Mouse (Mus musculus) central nervous system, embryonic 11.5 days (tissue): ENCODE data around the gene Gpsm3. TPM values are rescaled to one million over a fixed set of nuclear protein-coding genes. Genes with fewer than 3 reads are reported as not detected.

Source experiments
- polyA plus RNA-seq: library from polyadenylated mRNA; depleted of rRNA; stranded (reverse); fragments of >200 nt; gene quantifications from 2 replicates; pipeline ENCODE4 v1.2.3, GENCODE M21; 2012; rRNA removed

Gene Gpsm3
- 3.7 and 6.2 TPM in 2 replicates for polyA plus RNA-seq

GRCm38 (mm10) chr17:34589681-34590101 is at the start of gene Gpsm3:
Gpsm3 (plus strand) TSS chr17:34589806.

GRCm38 (mm10) chr17:34564003-34564421 is 25.6 kb upstream of the Gpsm3 start, which contains the start of gene Notch4:
Notch4 (plus strand) TSS chr17:34564268.

GRCm38 (mm10) chr17:34591029-34591993 is 1.7 kb downstream of the Gpsm3 start, which contains the start of gene Pbx2:
Pbx2 (plus strand) TSS chr17:34591266.

GRCm38 (mm10) chr17:34597566-34598095 is 8.0 kb downstream of the Gpsm3 start, which contains the start of gene Ager:
Ager (plus strand) TSS chr17:34597862.

GRCm38 (mm10) chr17:34603375-34604060 is 13.9 kb downstream of the Gpsm3 start, which contains the start of gene Rnf5:
Rnf5 (minus strand) TSS chr17:34603690.

GRCm38 (mm10) chr17:34604061-34604508 is 14.5 kb downstream of the Gpsm3 start, which contains the start of gene Agpat1:
Agpat1 (plus strand) TSS chr17:34604262.

GRCm38 (mm10) chr17:34615871-34616270 is 26.3 kb downstream of the Gpsm3 start, which contains the start of gene Egfl8:
Egfl8 (minus strand) TSS chr17:34615971.

GRCm38 (mm10) chr17:34627943-34628643 is 38.5 kb downstream of the Gpsm3 start, which contains the start of gene Ppt2:
Ppt2 (minus strand) TSS chr17:34628510.

GRCm38 (mm10) chr17:34629221-34629751 is 39.7 kb downstream of the Gpsm3 start, which contains the start of gene Prrt1:
Prrt1 (plus strand) TSS chr17:34629533.

Other genes with a start within 250 kb of the Gpsm3 start
- 0.05 and 0.06 TPM in 2 replicates for gene Btnl2, start 235.0 kb upstream of the Gpsm3 start, polyA plus RNA-seq
- not detected in 2 replicates for gene Btnl1, start 212.7 kb upstream of the Gpsm3 start, polyA plus RNA-seq
- 4.8 and 7.0 TPM in 2 replicates for gene BC051142, start 191.0 kb upstream of the Gpsm3 start, polyA plus RNA-seq
- not detected in 2 replicates for gene Btnl4, start 112.5 kb upstream of the Gpsm3 start, polyA plus RNA-seq
- gene Btnl6, start 72.5 kb upstream of the Gpsm3 start, polyA plus RNA-seq, result not detected in 2 replicates
- gene Notch4, start 25.5 kb upstream of the Gpsm3 start, polyA plus RNA-seq, result 12.7 and 23.2 TPM in 2 replicates
- 163 and 174 TPM in 2 replicates for gene Pbx2, start 1.5 kb downstream of the Gpsm3 start, polyA plus RNA-seq
- 12.3 and 15.5 TPM in 2 replicates for gene Ager, start 8.1 kb downstream of the Gpsm3 start, polyA plus RNA-seq
- 146 and 186 TPM in 2 replicates for gene Rnf5, start 13.9 kb downstream of the Gpsm3 start, polyA plus RNA-seq
- gene Agpat1, start 14.5 kb downstream of the Gpsm3 start, polyA plus RNA-seq, result 91.7 and 142 TPM in 2 replicates
- gene Egfl8, start 26.2 kb downstream of the Gpsm3 start, polyA plus RNA-seq, result 6.8 and 9.5 TPM in 2 replicates
- gene Ppt2, start 38.7 kb downstream of the Gpsm3 start, polyA plus RNA-seq, result 18.8 and 23.6 TPM in 2 replicates
- gene Prrt1, start 39.7 kb downstream of the Gpsm3 start, polyA plus RNA-seq, result 7.1 and 9.7 TPM in 2 replicates
- gene Fkbpl, start 55.0 kb downstream of the Gpsm3 start, polyA plus RNA-seq, result 5.1 and 6.5 TPM in 2 replicates
- 59.4 and 71.2 TPM in 2 replicates for gene Atf6b, start 57.3 kb downstream of the Gpsm3 start, polyA plus RNA-seq
- 0.06 and 0.09 TPM in 2 replicates for gene Tnxb, start 80.7 kb downstream of the Gpsm3 start, polyA plus RNA-seq
- gene C4b, start 154.1 kb downstream of the Gpsm3 start, polyA plus RNA-seq, result 0.05 and 0.07 TPM in 2 replicates
- 0.04 TPM in 2 replicates for gene Cyp21a1, start 214.8 kb downstream of the Gpsm3 start, polyA plus RNA-seq
- 46.3 and 66.7 TPM in 2 replicates for gene Stk19, start 247.1 kb downstream of the Gpsm3 start, polyA plus RNA-seq
- gene Dxo, start 247.2 kb downstream of the Gpsm3 start, polyA plus RNA-seq, result 70.9 and 71.2 TPM in 2 replicates